Mouse (Mus musculus) heart, embryonic 11.5 days (tissue): ENCODE results near the gene Loxl3. TPM values are rescaled to one million over a fixed set of nuclear protein-coding genes. Genes with fewer than 3 reads are reported as not detected.
A peak's percentile ranks its signal among the peaks of the same experiment; 100 is the strongest.

ENCODE experiments used
- ATAC-seq: fragments of 200-750 bp; cut with Nextera tagmentation; replicated peaks from 2 replicates; pipeline ENCODE4 v1.8.0; 2017; ENCODE audit warnings: moderate library complexity; ENCODE audit not compliant: insufficient number of reproducible peaks, low FRiP score, low TSS enrichment
- H3K27ac ChIP-seq: fragments of 300-500 bp; sonication (generic); 2 replicates; pipeline ENCODE4 v1.5.1; 2014; ENCODE audit warnings: mild to moderate bottlenecking, low read depth, low read length
- H3K27me3 ChIP-seq: fragments of 300-500 bp; sonication (generic); 2 replicates; pipeline ENCODE4 v1.6.1; 2014; ENCODE audit warnings: mild to moderate bottlenecking, low read length, mixed read lengths; ENCODE audit not compliant: control insufficient read depth, insufficient read depth
- H3K36me3 ChIP-seq: fragments of 300-500 bp; sonication (generic); 2 replicates; pipeline ENCODE4 v1.6.1; 2014; ENCODE audit warnings: mild to moderate bottlenecking, low read length, moderate library complexity, mixed read lengths; ENCODE audit not compliant: control insufficient read depth, insufficient read depth
- H3K4me1 ChIP-seq: fragments of 300-500 bp; sonication (generic); 2 replicates; pipeline ENCODE4 v1.6.1; 2014; ENCODE audit warnings: low read length; ENCODE audit not compliant: control insufficient read depth, insufficient read depth
- H3K4me2 ChIP-seq: fragments of 300-500 bp; sonication (generic); 2 replicates; pipeline ENCODE4 v1.6.1; 2014; ENCODE audit warnings: mild to moderate bottlenecking, moderate library complexity
- H3K4me3 ChIP-seq: fragments of 300-500 bp; sonication (generic); 2 replicates; pipeline ENCODE4 v1.5.1; 2014; ENCODE audit warnings: low read depth, low read length
- H3K9ac ChIP-seq: fragments of 300-500 bp; sonication (generic); 2 replicates; pipeline ENCODE4 v1.6.1; 2014; ENCODE audit warnings: mild to moderate bottlenecking, low read depth, low read length, moderate library complexity
- H3K9me3 ChIP-seq: fragments of 300-500 bp; sonication (generic); replicated peaks from 2 replicates; pipeline ENCODE4 v1.6.1; 2016; ENCODE audit warnings: low read length; ENCODE audit not compliant: control insufficient read depth
- WGBS: fragments of 180-500 bp; shearing (Covaris S2); extraction: QIAGEN DNeasy Blood & Tissue Kit; methylation state at CpG from one replicate; pipeline ENCODE4 v1.1.7; 2014; ENCODE audit not compliant: insufficient replicate concordance; 5-methylcytosine and 5-hydroxymethylcytosine counted together
- microRNA counts: library from miRNA; unstranded; fragments of <30 nt; microRNA quantifications from one replicate; lab custom pipeline; 2015
- microRNA-seq: library from miRNA; unstranded; fragments of <30 nt; microRNA quantifications from one replicate; pipeline ENCODE4, GENCODE M21; 2016; ENCODE audit warnings: borderline number of aligned reads
- polyA plus RNA-seq: library from polyadenylated mRNA; unstranded; fragments of >200 nt; fragmentation: Nextera tagmentation; extraction: Ambion mirVana; gene quantifications from 2 replicates; pipeline ENCODE4 v1.2.1, GENCODE M21; 2014

Gene Loxl3
- polyA plus RNA-seq, 1 experiment from 2014 or later = 4.5 TPM

GRCm38 (mm10) chr6:83098411-83098810, 64.4 kb downstream of the Loxl3 start:
- no peak for ATAC-seq
- peaks cover 14% of the 10 kb centered on the region for H3K4me1 ChIP-seq

GRCm38 (mm10) chr6:83101316-83101687, 67.3 kb downstream of the Loxl3 start, which contains the start of the genes Ccdc142 and Gm42688:
Gene Ccdc142, plus strand, starts transcription at chr6:83101601.
Gene Gm42688, plus strand, starts transcription at chr6:83101617.
- peak within 1 kb of the TSS; percentile 87 for H3K4me2 ChIP-seq
- no peaks in the 10 kb centered on the region for H3K36me3 ChIP-seq
- H3K9ac ChIP-seq = peak within 1 kb of the TSS; percentile 85
- peak; percentile 81 for ATAC-seq
- peak within 1 kb of the TSS; percentile 87 for H3K4me3 ChIP-seq
- H3K9me3 ChIP-seq = no peaks in the 10 kb centered on the region
- peak within 1 kb of the TSS; percentile 68 for H3K27ac ChIP-seq
- H3K27me3 ChIP-seq = no peaks in the 10 kb centered on the region
- 1% methylated on average over 25 of the region's 25 CpGs for WGBS
- H3K4me1 ChIP-seq = peaks cover 15% of the 10 kb centered on the region

More at GRCm38 (mm10) chr6:83098411-83098810, 64.4 kb downstream of the Loxl3 start:
- Histone ChIP-seq H3K4me2 (no peak overlapping the region), H3K36me3 (no peaks in the 10 kb centered on the region), H3K27me3 (0 out of 2 replicates have a peak, but pooled peaks cover 2% of the 10 kb centered on the region), H3K27ac (no peak overlapping the region), H3K9me3 (no peaks in the 10 kb centered on the region), H3K9ac (no peak overlapping the region), H3K4me3 (no peak overlapping the region)
- 67% methylated on average over 2 of the region's 2 CpGs for WGBS

GRCm38 (mm10) chr6:83101688-83102556, 67.9 kb downstream of the Loxl3 start:
- no peaks in the 10 kb centered on the region for H3K27me3 ChIP-seq
- peak; percentile 76 for ATAC-seq
- WGBS = under 1% methylated on average over 72 of the region's 74 CpGs

More at GRCm38 (mm10) chr6:83101688-83102556, 67.9 kb downstream of the Loxl3 start:
- peak overlapping the region; percentile 87 for H3K4me2 ChIP-seq
- H3K27ac ChIP-seq = peak overlapping the region; percentile 68
- no peaks in the 10 kb centered on the region for H3K9me3 ChIP-seq
- H3K36me3 ChIP-seq = no peaks in the 10 kb centered on the region
- H3K4me3 ChIP-seq = peak overlapping the region; percentile 87
- peak overlapping the region; percentile 85 for H3K9ac ChIP-seq
- peaks cover 15% of the 10 kb centered on the region for H3K4me1 ChIP-seq

MicroRNAs encoded within 50 kb of the gene (microRNA counts, 519-probe panel; counts per million panel counts)
- microRNA mmu-miR-3470a+mmu-miR-3470b (lab: Ali Mortazavi, UCI) = 32.2 counts per million

Small RNA genes within 50 kb of the gene (microRNA-seq; reads per million reads assigned to microRNA genes)
- gene Mir3470a (not detected), gene Mir7040 (0.20 reads per million)

Other genes with a start within 250 kb of the Loxl3 start
- gene Sema4f, start 94.4 kb upstream of the Loxl3 start, polyA plus RNA-seq = 0.04 and 0.15 TPM in 2 replicates
- gene M1ap, start 87.3 kb upstream of the Loxl3 start, polyA plus RNA-seq = 0.70 and 1.1 TPM in 2 replicates
- 6.3 and 6.8 TPM in 2 replicates for gene Dok1, start 702 bp upstream of the Loxl3 start, polyA plus RNA-seq
- 99.8 and 109 TPM in 2 replicates for gene Aup1, start 20.3 kb downstream of the Loxl3 start, polyA plus RNA-seq
- gene Htra2, start 21.1 kb downstream of the Loxl3 start, polyA plus RNA-seq = 41.8 and 43.3 TPM in 2 replicates
- 0.24 and 0.30 TPM in 2 replicates for gene Dqx1, start 23.7 kb downstream of the Loxl3 start, polyA plus RNA-seq
- gene Tlx2, start 36.1 kb downstream of the Loxl3 start, polyA plus RNA-seq = 0.23 TPM in 1 of 2 replicates, not detected in the other
- gene Pcgf1, start 43.7 kb downstream of the Loxl3 start, polyA plus RNA-seq = 15.1 and 17.0 TPM in 2 replicates
- 0.46 and 0.52 TPM in 2 replicates for gene Lbx2, start 52.2 kb downstream of the Loxl3 start, polyA plus RNA-seq
- 0.97 and 2.1 TPM in 2 replicates for gene Ccdc142, start 67.4 kb downstream of the Loxl3 start, polyA plus RNA-seq
- 1.1 and 1.2 TPM in 2 replicates for gene Gm42688, start 67.4 kb downstream of the Loxl3 start, polyA plus RNA-seq
- 138 and 144 TPM in 2 replicates for gene Mrpl53, start 74.9 kb downstream of the Loxl3 start, polyA plus RNA-seq
- 19.1 and 19.8 TPM in 2 replicates for gene Mogs, start 81.3 kb downstream of the Loxl3 start, polyA plus RNA-seq
- gene Wbp1, start 87.4 kb downstream of the Loxl3 start, polyA plus RNA-seq = 76.0 and 87.2 TPM in 2 replicates
- gene Ino80b, start 91.3 kb downstream of the Loxl3 start, polyA plus RNA-seq = 11.1 and 12.2 TPM in 2 replicates
- 10.8 and 12.4 TPM in 2 replicates for gene Rtkn, start 101.3 kb downstream of the Loxl3 start, polyA plus RNA-seq
- gene Wdr54, start 122.2 kb downstream of the Loxl3 start, polyA plus RNA-seq = 4.5 and 6.9 TPM in 2 replicates
- 0.14 and 0.27 TPM in 2 replicates for gene 1700003E16Rik, start 122.2 kb downstream of the Loxl3 start, polyA plus RNA-seq
- 49.7 and 61.1 TPM in 2 replicates for gene Dctn1, start 131.7 kb downstream of the Loxl3 start, polyA plus RNA-seq
- 0.21 and 0.38 TPM in 2 replicates for gene Slc4a5, start 185.7 kb downstream of the Loxl3 start, polyA plus RNA-seq